Mouse (Mus musculus): ENCODE data around the gene Cdc27. TPM values are rescaled to one million over a fixed set of nuclear protein-coding genes. Genes with fewer than 3 reads are reported as not detected.

The Cdc27 gene
- polyA plus RNA-seq, 1 experiment from 2014 or later = 11.0 TPM

DNA sequence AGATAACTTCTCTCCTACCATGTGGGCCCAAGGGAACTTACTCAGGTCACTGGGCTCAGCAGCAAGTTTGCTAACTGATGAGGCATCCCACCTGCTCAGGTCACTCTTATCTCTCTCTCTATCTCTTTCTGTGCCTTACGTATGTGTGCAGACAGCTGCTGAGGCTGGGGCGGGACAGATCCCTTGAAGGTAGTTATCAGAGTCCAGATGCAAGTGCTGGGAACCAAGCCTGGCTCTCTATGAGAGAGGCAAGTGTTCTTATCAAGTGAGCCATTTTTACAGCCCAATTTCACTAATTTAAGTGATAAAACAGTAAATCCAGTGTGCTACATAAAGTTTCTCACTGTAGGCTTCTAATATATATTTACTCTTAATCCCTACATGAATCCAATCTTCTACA, 13.6 kb downstream of the Cdc27 start:
- no peak overlapping the region for H3K27ac ChIP-seq (ENCODE audit: low read depth, low read length)
- H3K4me3 ChIP-seq (ENCODE audit: low read depth, low read length) = no peak overlapping the region
- no peaks in the 10 kb centered on the region for H3K4me1 ChIP-seq (replicated peaks; ENCODE audit: control insufficient read depth, insufficient read depth, low read length)
- H3K9me3 ChIP-seq (ENCODE audit: control insufficient read depth) = no peaks in the 10 kb centered on the region
- H3K27me3 ChIP-seq (replicated peaks; ENCODE audit: control insufficient read depth, insufficient read depth, low read length) = no peaks in the 10 kb centered on the region
- ATAC-seq = no peak
- no peak overlapping the region for H3K4me2 ChIP-seq (replicated peaks; ENCODE audit: low read depth)
- WGBS = 55% methylated on average over 2 of the region's 2 CpGs
- TF ChIP-seq CTCF (IDR thresholded peaks at IDR 0.05; ENCODE audit: low read depth) = no peak
- H3K36me3 ChIP-seq (ENCODE audit: control insufficient read depth, insufficient read depth) = peaks cover 19% of the 10 kb centered on the region
- H3K9ac ChIP-seq (ENCODE audit: low read depth, low read length) = no peak overlapping the region

DNA sequence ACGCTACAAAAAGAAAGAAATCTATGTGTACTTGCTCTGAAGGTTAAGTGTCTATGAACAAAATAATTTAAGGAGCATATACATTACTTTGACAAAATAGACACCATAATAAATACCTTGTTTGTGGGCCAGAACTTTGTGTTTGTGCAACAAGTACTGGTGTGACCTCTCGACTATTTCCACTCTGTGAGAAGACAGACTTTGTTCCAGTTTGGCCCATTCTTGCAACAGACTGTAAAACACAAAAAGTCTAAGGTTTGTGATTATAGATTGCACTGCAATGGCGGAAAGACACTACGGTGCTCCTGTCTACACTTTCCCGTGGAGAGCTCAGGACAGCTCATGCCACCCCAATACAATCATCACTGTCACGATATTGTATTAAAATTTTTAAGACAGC, 24.5 kb downstream of the Cdc27 start:
- H3K36me3 ChIP-seq (ENCODE audit: control insufficient read depth, insufficient read depth) = peaks cover 42% of the 10 kb centered on the region
- no peak overlapping the region for H3K27ac ChIP-seq (ENCODE audit: low read depth, low read length)
- H3K9ac ChIP-seq (ENCODE audit: low read depth, low read length) = no peak overlapping the region
- TF ChIP-seq CTCF (IDR thresholded peaks at IDR 0.05; ENCODE audit: low read depth) = no peak
- no peak overlapping the region for H3K4me3 ChIP-seq (ENCODE audit: low read depth, low read length)
- H3K4me2 ChIP-seq (replicated peaks; ENCODE audit: low read depth) = no peak overlapping the region
- ATAC-seq = no peak
- no peaks in the 10 kb centered on the region for H3K4me1 ChIP-seq (replicated peaks; ENCODE audit: control insufficient read depth, insufficient read depth, low read length)
- WGBS = 97% methylated on average over 6 of the region's 6 CpGs
- H3K27me3 ChIP-seq (replicated peaks; ENCODE audit: control insufficient read depth, insufficient read depth, low read length) = no peaks in the 10 kb centered on the region
- H3K9me3 ChIP-seq (ENCODE audit: control insufficient read depth) = no peaks in the 10 kb centered on the region

DNA sequence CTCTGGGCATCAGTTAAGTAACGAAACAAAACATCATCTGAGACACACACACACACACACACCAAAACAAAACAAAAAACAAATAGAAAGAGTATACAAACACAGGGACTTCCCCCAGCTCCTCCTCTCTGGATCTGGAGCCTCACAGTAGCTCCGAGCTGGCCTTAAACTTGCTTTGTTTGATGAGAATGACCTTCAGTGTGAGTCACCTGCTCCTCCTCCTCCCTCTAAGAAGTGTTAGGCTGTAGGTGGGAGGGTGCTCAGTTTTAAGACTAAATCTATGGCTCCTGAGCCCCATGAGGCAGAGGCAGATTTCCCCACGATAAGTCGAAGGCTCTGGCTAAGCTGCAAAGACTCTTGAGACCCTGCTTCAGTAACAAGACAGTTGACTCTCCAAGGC, 38.0 kb downstream of the Cdc27 start:
- Histone ChIP-seq H3K27ac (ENCODE audit: low read depth, low read length) (no peak overlapping the region), H3K9me3 (ENCODE audit: control insufficient read depth) (no peaks in the 10 kb centered on the region), H3K4me3 (ENCODE audit: low read depth, low read length) (no peak overlapping the region), H3K4me1 (replicated peaks; ENCODE audit: control insufficient read depth, insufficient read depth, low read length) (no peaks in the 10 kb centered on the region), H3K4me2 (replicated peaks; ENCODE audit: low read depth) (no peak overlapping the region), H3K36me3 (ENCODE audit: control insufficient read depth, insufficient read depth) (peaks cover 50% of the 10 kb centered on the region), H3K9ac (ENCODE audit: low read depth, low read length) (no peak overlapping the region), H3K27me3 (replicated peaks; ENCODE audit: control insufficient read depth, insufficient read depth, low read length) (no peaks in the 10 kb centered on the region)
- no peak for ATAC-seq
- TF ChIP-seq CTCF (IDR thresholded peaks at IDR 0.05; ENCODE audit: low read depth) = no peak
- WGBS = 78% methylated on average over 4 of the region's 4 CpGs

DNA sequence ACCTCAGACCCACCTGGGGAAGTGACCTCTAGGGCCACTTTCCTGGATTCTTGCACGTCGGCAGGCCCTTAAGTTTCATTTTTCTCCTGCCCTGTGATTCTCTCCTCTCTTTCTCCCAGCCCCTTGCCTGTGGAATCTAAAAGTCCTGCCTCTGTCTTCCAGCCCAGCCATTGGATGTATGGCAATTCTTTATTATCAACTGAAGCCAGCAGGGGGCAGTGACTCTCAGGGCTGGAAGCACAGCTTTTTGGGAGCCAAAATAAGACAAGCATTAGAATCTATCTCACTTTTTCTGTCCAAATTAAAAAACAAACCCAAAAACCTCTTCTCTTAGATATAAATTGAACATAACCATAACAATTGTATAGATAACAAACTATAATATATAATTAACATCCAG, 39.8 kb downstream of the Cdc27 start:
- Histone ChIP-seq H3K36me3 (ENCODE audit: control insufficient read depth, insufficient read depth) (peaks cover 49% of the 10 kb centered on the region), H3K9ac (ENCODE audit: low read depth, low read length) (no peak overlapping the region), H3K4me2 (replicated peaks; ENCODE audit: low read depth) (no peak overlapping the region), H3K27ac (ENCODE audit: low read depth, low read length) (no peak overlapping the region), H3K4me3 (ENCODE audit: low read depth, low read length) (no peak overlapping the region), H3K4me1 (replicated peaks; ENCODE audit: control insufficient read depth, insufficient read depth, low read length) (no peaks in the 10 kb centered on the region), H3K27me3 (replicated peaks; ENCODE audit: control insufficient read depth, insufficient read depth, low read length) (no peaks in the 10 kb centered on the region), H3K9me3 (ENCODE audit: control insufficient read depth) (no peaks in the 10 kb centered on the region)
- 85% methylated on average over 2 of the region's 2 CpGs for WGBS
- peak; percentile 74 for TF ChIP-seq CTCF (IDR thresholded peaks at IDR 0.05; ENCODE audit: low read depth)
- no peak for ATAC-seq

DNA sequence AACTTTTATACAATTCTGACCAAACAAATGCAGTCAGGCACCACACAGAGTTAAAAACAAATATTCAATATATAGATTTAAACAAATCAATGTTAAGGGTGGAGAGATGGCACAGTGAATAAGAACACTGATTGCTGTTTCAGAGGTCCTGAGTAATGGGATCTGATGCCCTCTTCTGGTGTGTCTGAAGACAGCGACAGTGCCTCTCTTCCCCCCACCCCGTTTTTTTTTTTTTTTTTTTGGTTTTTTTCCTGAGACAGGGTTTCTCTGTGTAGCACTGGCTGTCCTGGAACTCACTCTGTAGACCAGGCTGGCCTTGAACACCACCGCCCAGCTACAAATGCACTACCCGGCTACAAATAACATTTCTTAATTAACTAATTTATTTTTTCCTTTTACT, 42.0 kb downstream of the Cdc27 start:
- Histone ChIP-seq H3K27me3 (replicated peaks; ENCODE audit: control insufficient read depth, insufficient read depth, low read length) (no peaks in the 10 kb centered on the region), H3K36me3 (ENCODE audit: control insufficient read depth, insufficient read depth) (peaks cover 49% of the 10 kb centered on the region), H3K4me2 (replicated peaks; ENCODE audit: low read depth) (no peak overlapping the region), H3K27ac (ENCODE audit: low read depth, low read length) (no peak overlapping the region), H3K9ac (ENCODE audit: low read depth, low read length) (no peak overlapping the region), H3K9me3 (ENCODE audit: control insufficient read depth) (no peaks in the 10 kb centered on the region), H3K4me3 (ENCODE audit: low read depth, low read length) (no peak overlapping the region), H3K4me1 (replicated peaks; ENCODE audit: control insufficient read depth, insufficient read depth, low read length) (no peaks in the 10 kb centered on the region)
- 89% methylated on average over 4 of the region's 4 CpGs for WGBS
- no peak for TF ChIP-seq CTCF (IDR thresholded peaks at IDR 0.05; ENCODE audit: low read depth)
- no peak for ATAC-seq

DNA sequence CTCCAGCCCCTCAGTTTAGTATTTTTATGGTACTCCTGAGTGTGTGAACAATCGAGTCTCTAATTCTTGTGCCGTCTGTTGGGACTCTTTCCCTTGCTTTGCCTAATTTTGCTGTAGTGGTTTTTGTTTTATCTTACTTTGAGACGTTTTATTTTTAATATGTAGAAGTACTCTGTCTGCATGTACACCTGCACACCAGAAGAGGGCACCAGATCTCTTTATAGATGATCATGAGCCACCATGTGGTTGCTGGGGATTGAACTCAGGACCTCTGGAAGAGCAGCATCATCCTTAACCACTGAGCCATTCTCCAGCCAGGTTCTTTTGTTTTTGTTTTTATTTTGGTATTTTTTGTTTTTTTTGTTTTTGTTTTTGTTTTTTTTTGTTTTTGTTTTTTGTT, 62.1 kb downstream of the Cdc27 start:
- 85% methylated on average over 3 of the region's 3 CpGs for WGBS
- H3K27me3 ChIP-seq (replicated peaks; ENCODE audit: control insufficient read depth, insufficient read depth, low read length) = no peaks in the 10 kb centered on the region
- no peak overlapping the region for H3K9ac ChIP-seq (ENCODE audit: low read depth, low read length)
- H3K4me3 ChIP-seq (ENCODE audit: low read depth, low read length) = no peak overlapping the region
- H3K27ac ChIP-seq (ENCODE audit: low read depth, low read length) = no peak overlapping the region
- ATAC-seq = no peak
- H3K4me1 ChIP-seq (replicated peaks; ENCODE audit: control insufficient read depth, insufficient read depth, low read length) = no peaks in the 10 kb centered on the region
- TF ChIP-seq CTCF (IDR thresholded peaks at IDR 0.05; ENCODE audit: low read depth) = peak; percentile 19; the same call in 1 of the 2 replicates
- no peak overlapping the region for H3K4me2 ChIP-seq (replicated peaks; ENCODE audit: low read depth)
- H3K9me3 ChIP-seq (ENCODE audit: control insufficient read depth) = no peaks in the 10 kb centered on the region
- no peaks in the 10 kb centered on the region for H3K36me3 ChIP-seq (ENCODE audit: control insufficient read depth, insufficient read depth)

DNA sequence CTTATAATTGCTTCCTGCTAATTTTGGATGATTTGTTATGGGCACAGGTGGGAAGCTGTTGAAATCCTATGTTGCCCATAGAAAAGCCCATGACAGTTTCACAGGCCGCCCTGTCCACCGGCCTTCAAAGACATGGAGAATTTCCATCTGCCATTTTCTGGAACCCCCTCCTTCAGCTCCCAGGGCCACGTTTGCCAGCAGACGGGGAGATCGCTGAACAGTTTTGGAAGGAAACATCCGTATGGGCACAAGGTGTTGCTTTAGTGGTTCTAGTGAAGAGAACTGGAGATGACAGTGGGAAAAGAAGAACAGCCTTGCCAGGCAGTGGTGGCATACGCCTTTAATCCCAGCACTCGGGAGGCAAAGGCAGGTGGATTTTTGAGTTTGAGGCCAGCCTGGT, 68.4 kb downstream of the Cdc27 start:
- no peak overlapping the region for H3K9ac ChIP-seq (ENCODE audit: low read depth, low read length)
- no peaks in the 10 kb centered on the region for H3K9me3 ChIP-seq (ENCODE audit: control insufficient read depth)
- H3K27ac ChIP-seq (ENCODE audit: low read depth, low read length) = no peak overlapping the region
- H3K27me3 ChIP-seq (replicated peaks; ENCODE audit: control insufficient read depth, insufficient read depth, low read length) = no peaks in the 10 kb centered on the region
- H3K4me2 ChIP-seq (replicated peaks; ENCODE audit: low read depth) = no peak overlapping the region
- no peaks in the 10 kb centered on the region for H3K4me1 ChIP-seq (replicated peaks; ENCODE audit: control insufficient read depth, insufficient read depth, low read length)
- H3K4me3 ChIP-seq (ENCODE audit: low read depth, low read length) = no peak overlapping the region
- no peak for ATAC-seq
- H3K36me3 ChIP-seq (ENCODE audit: control insufficient read depth, insufficient read depth) = no peaks in the 10 kb centered on the region
- WGBS = 87% methylated on average over 8 of the region's 8 CpGs
- TF ChIP-seq CTCF (IDR thresholded peaks at IDR 0.05; ENCODE audit: low read depth) = no peak

All from intestine, postnatal 0 days (tissue).